Mouse (Mus musculus): Measurements from ENCODE around the gene Enox2. TPM values are rescaled to one million over a fixed set of nuclear protein-coding genes. Genes with fewer than 3 reads are reported as not detected.

The Enox2 gene
- total and polyA plus RNA-seq, 2 experiments: 3.8 to 10.6 TPM

DNA sequence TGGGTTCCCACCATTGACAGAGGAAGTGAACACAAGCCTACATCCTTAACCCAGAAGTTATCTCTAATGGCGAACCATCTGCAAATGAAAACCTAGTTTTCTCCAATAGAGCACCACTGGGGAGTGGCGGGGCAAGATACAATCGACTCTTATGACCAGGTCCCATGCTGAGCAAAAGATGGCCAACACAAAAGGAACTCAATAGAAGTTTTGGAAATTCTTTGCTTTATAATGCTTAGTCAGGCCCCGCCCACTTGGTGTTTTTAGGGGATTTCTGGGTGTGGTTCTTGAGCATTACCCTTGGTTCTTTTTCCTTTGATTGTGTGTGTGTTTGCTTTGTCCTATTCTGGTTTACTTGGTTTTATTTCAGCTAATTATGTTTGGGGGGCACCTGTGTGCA is 37.2 kb downstream of the Enox2 start:
- no peaks in the 10 kb centered on the region for H3K27me3 ChIP-seq (ENCODE audit: control insufficient read depth, insufficient read depth, low read length)
- TF ChIP-seq CTCF (IDR thresholded peaks at IDR 0.05; ENCODE audit: low read depth, low read length) (no peak), POLR2A (IDR thresholded peaks at IDR 0.05; ENCODE audit: extremely low read depth, insufficient read depth, low read length) (no peak)
- no peak for DNase-seq (ENCODE audit: extremely low read depth, low read depth, low spot score)
- H3K4me3 ChIP-seq (ENCODE audit: insufficient read depth, low read depth, low read length): no peak overlapping the region
- H3K27ac ChIP-seq (replicated peaks; ENCODE audit: insufficient read depth, low read depth, low read length): no peak overlapping the region
- H3K9ac ChIP-seq (ENCODE audit: low read depth, low read length): no peak overlapping the region
- H3K36me3 ChIP-seq (ENCODE audit: control insufficient read depth, insufficient read depth, low read length): no peaks in the 10 kb centered on the region
- WGBS: 96% methylated on average over 4 of the region's 4 CpGs
- no peaks in the 10 kb centered on the region for H3K79me2 ChIP-seq (ENCODE audit: control insufficient read depth, insufficient read depth, low read length)
- no peaks in the 10 kb centered on the region for H3K4me1 ChIP-seq (ENCODE audit: control insufficient read depth, insufficient read depth, low read length)

DNA sequence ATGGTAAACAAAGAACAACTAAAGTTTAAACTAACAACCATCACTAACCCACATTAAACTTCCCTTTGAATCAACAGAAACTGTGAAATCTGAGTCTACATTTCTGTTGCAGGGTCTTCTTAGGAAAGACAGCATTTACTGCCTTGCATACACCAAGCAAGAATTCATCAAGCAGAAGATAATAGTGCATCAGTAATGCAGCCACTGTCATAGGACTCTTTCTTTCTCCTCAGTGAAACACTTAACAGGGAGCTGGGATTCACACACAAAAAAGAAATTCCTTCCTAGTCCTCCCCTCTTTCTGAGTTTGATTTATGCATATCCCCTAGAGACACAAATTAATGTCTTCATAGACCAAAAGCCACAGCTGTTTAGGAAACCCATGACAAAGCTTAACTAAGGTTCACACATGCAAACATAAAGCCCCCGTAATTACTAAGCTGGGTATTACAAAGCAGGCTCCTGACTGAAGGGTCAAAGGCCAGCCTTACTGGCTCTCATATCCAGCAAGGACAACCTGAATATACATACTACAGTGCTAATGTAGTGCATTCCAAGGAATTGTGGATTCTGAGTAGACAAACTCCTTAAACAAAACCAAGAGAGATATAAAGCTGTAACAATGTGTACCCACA is 62.1 kb downstream of the Enox2 start:
- no peaks in the 10 kb centered on the region for H3K36me3 ChIP-seq (ENCODE audit: control insufficient read depth, insufficient read depth, low read length)
- no peak for DNase-seq (ENCODE audit: extremely low read depth, low read depth, low spot score)
- H3K79me2 ChIP-seq (ENCODE audit: control insufficient read depth, insufficient read depth, low read length): no peaks in the 10 kb centered on the region
- H3K27ac ChIP-seq (replicated peaks; ENCODE audit: insufficient read depth, low read depth, low read length): no peak overlapping the region
- no peak overlapping the region for H3K9ac ChIP-seq (ENCODE audit: low read depth, low read length)
- TF ChIP-seq CTCF (IDR thresholded peaks at IDR 0.05; ENCODE audit: low read depth, low read length) (no peak), POLR2A (IDR thresholded peaks at IDR 0.05; ENCODE audit: extremely low read depth, insufficient read depth, low read length) (no peak)
- H3K4me1 ChIP-seq (ENCODE audit: control insufficient read depth, insufficient read depth, low read length): no peaks in the 10 kb centered on the region
- no peaks in the 10 kb centered on the region for H3K27me3 ChIP-seq (ENCODE audit: control insufficient read depth, insufficient read depth, low read length)
- WGBS: 96% methylated on average over 1 of the region's 1 CpGs
- no peak overlapping the region for H3K4me3 ChIP-seq (ENCODE audit: insufficient read depth, low read depth, low read length)

DNA sequence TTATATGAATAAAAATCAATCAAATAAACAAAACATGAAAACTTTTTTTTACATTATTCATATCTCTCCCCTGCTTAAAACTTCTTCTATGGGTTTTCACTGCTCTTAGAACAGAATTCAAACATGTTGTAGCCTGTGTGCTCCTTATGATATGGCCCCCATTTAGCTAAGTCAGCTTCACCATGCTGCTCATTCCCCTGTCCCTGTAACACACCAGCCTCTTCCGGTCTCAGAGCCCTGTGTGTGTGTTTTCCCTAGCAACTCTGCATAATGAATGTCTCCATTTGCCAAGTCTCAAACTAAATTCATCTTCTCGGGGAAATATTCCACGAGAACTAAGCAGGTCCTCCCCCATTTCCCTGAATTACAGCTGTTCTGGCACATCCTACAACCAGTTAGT is 71.6 kb downstream of the Enox2 start:
- Histone ChIP-seq H3K4me3 (ENCODE audit: insufficient read depth, low read depth, low read length) (no peak overlapping the region), H3K27ac (replicated peaks; ENCODE audit: insufficient read depth, low read depth, low read length) (no peak overlapping the region), H3K79me2 (ENCODE audit: control insufficient read depth, insufficient read depth, low read length) (no peaks in the 10 kb centered on the region), H3K4me1 (ENCODE audit: control insufficient read depth, insufficient read depth, low read length) (no peaks in the 10 kb centered on the region), H3K9ac (ENCODE audit: low read depth, low read length) (no peak overlapping the region), H3K27me3 (ENCODE audit: control insufficient read depth, insufficient read depth, low read length) (no peaks in the 10 kb centered on the region), H3K36me3 (ENCODE audit: control insufficient read depth, insufficient read depth, low read length) (no peaks in the 10 kb centered on the region)
- no peak for DNase-seq (ENCODE audit: extremely low read depth, low read depth, low spot score)
- WGBS: 80% methylated on average over 3 of the region's 3 CpGs
- TF ChIP-seq CTCF (IDR thresholded peaks at IDR 0.05; ENCODE audit: low read depth, low read length): no peak
- TF ChIP-seq POLR2A (IDR thresholded peaks at IDR 0.05; ENCODE audit: extremely low read depth, insufficient read depth, low read length): no peak

DNA sequence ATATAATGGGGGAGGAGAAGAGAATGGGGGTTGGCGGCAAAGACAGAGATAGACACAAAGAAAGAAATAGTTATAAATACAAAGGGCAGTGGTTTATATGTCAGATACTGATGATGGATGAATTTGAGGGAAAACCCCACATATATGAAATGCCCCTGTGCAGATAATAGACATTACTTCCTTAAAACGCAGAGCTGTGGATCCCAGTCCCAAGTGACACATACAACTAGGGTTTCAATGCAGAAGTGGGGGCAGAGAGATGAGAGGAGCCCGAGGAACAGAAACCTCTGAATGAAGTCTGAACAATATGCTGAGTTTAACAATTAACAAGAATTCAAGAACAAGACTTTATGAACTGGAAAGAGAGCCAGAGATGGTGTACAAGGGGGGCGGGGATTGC is 91.7 kb downstream of the Enox2 start:
- Histone ChIP-seq H3K36me3 (ENCODE audit: control insufficient read depth, insufficient read depth, low read length) (no peaks in the 10 kb centered on the region), H3K27ac (replicated peaks; ENCODE audit: insufficient read depth, low read depth, low read length) (no peak overlapping the region), H3K79me2 (ENCODE audit: control insufficient read depth, insufficient read depth, low read length) (no peaks in the 10 kb centered on the region), H3K4me1 (ENCODE audit: control insufficient read depth, insufficient read depth, low read length) (no peaks in the 10 kb centered on the region), H3K9ac (ENCODE audit: low read depth, low read length) (no peak overlapping the region), H3K27me3 (ENCODE audit: control insufficient read depth, insufficient read depth, low read length) (no peaks in the 10 kb centered on the region), H3K4me3 (ENCODE audit: insufficient read depth, low read depth, low read length) (no peak overlapping the region)
- DNase-seq (ENCODE audit: extremely low read depth, low read depth, low spot score): peak; percentile 21
- TF ChIP-seq CTCF (IDR thresholded peaks at IDR 0.05; ENCODE audit: low read depth, low read length) (no peak), POLR2A (IDR thresholded peaks at IDR 0.05; ENCODE audit: extremely low read depth, insufficient read depth, low read length) (no peak)
- 86% methylated on average over 4 of the region's 4 CpGs for whole genome bisulfite sequencing

DNA sequence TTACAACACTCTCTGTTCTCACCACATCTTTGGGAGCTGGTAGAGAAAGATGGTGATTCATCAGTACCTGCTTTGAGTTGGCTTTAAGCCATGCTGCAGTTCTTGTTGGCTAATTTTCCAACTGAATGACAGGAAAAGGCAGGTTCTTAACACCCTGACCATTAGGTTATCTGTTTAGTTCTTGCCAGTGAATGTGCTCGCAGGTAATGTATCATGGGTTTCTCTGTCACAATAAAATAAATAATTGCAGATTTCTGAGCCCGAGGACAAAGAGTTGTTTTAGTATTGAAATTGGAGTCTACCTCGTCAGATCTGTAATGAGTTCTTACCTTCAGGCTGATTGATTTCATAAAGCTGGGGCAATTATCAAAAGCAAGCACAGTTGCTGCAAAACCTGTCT is 106.9 kb downstream of the Enox2 start:
- Histone ChIP-seq H3K79me2 (ENCODE audit: control insufficient read depth, insufficient read depth, low read length) (no peaks in the 10 kb centered on the region), H3K4me3 (ENCODE audit: insufficient read depth, low read depth, low read length) (no peak overlapping the region), H3K36me3 (ENCODE audit: control insufficient read depth, insufficient read depth, low read length) (no peaks in the 10 kb centered on the region), H3K9ac (ENCODE audit: low read depth, low read length) (no peak overlapping the region), H3K27me3 (ENCODE audit: control insufficient read depth, insufficient read depth, low read length) (no peaks in the 10 kb centered on the region), H3K4me1 (ENCODE audit: control insufficient read depth, insufficient read depth, low read length) (no peaks in the 10 kb centered on the region; the same call in 1 of the 2 replicates), H3K27ac (replicated peaks; ENCODE audit: insufficient read depth, low read depth, low read length) (no peak overlapping the region)
- TF ChIP-seq POLR2A (IDR thresholded peaks at IDR 0.05; ENCODE audit: extremely low read depth, insufficient read depth, low read length) (no peak), CTCF (IDR thresholded peaks at IDR 0.05; ENCODE audit: low read depth, low read length) (no peak)
- peak; percentile 31 for DNase-seq (ENCODE audit: extremely low read depth, low read depth, low spot score)
- WGBS: 57% methylated on average over 3 of the region's 3 CpGs

DNA sequence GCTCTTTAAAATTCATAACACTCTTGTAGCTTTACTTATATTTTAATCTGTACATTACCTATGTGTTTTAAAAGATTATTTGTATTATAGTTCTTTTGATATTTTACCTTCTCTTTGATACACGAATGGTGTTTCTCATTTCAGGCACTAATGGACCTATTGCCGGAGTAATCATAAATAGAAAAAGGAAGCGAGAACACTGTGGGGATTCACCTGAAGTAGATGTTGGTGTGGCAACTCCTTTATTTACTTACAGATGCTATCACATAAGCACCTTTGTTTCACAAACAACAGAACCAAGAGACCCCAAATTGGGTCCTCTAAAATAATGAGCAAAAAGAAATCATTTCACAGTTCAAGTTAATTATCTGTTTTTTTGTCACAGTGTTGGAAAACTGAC is 109.4 kb downstream of the Enox2 start:
- no peaks in the 10 kb centered on the region for H3K79me2 ChIP-seq (ENCODE audit: control insufficient read depth, insufficient read depth, low read length)
- no peak overlapping the region for H3K9ac ChIP-seq (ENCODE audit: low read depth, low read length)
- H3K4me1 ChIP-seq (ENCODE audit: control insufficient read depth, insufficient read depth, low read length): no peaks in the 10 kb centered on the region; the same call in 1 of the 2 replicates
- 94% methylated on average over 3 of the region's 3 CpGs for WGBS
- no peak for DNase-seq (ENCODE audit: extremely low read depth, low read depth, low spot score)
- TF ChIP-seq CTCF (IDR thresholded peaks at IDR 0.05; ENCODE audit: low read depth, low read length): no peak
- no peak for TF ChIP-seq POLR2A (IDR thresholded peaks at IDR 0.05; ENCODE audit: extremely low read depth, insufficient read depth, low read length)
- H3K27me3 ChIP-seq (ENCODE audit: control insufficient read depth, insufficient read depth, low read length): no peaks in the 10 kb centered on the region
- H3K36me3 ChIP-seq (ENCODE audit: control insufficient read depth, insufficient read depth, low read length): no peaks in the 10 kb centered on the region
- no peak overlapping the region for H3K27ac ChIP-seq (replicated peaks; ENCODE audit: insufficient read depth, low read depth, low read length)
- no peak overlapping the region for H3K4me3 ChIP-seq (ENCODE audit: insufficient read depth, low read depth, low read length)

Data from liver, adult 2 months (tissue).